Mouse (Mus musculus) midbrain, embryonic 15.5 days (tissue): ENCODE data around the gene Dcakd. TPM values are rescaled to one million over a fixed set of nuclear protein-coding genes. Genes with fewer than 3 reads are reported as not detected.

Source experiments
- ATAC-seq: fragments of 200-750 bp; cut with Nextera tagmentation; replicated peaks from 2 replicates; pipeline ENCODE4 v1.8.0; 2017; ENCODE audit warnings: moderate TSS enrichment
- H3K27ac ChIP-seq: fragments of 300-500 bp; sonication (generic); 2 replicates; pipeline ENCODE4 v1.5.1; 2015; ENCODE audit warnings: mild to moderate bottlenecking, inconsistent platforms
- H3K27me3 ChIP-seq: fragments of 300-500 bp; sonication (generic); replicated peaks from 2 replicates; pipeline ENCODE4 v1.6.1; 2015; ENCODE audit warnings: inconsistent platforms
- H3K36me3 ChIP-seq: fragments of 300-500 bp; sonication (generic); replicated peaks from 2 replicates; pipeline ENCODE4 v1.6.1; 2015; ENCODE audit warnings: inconsistent platforms
- H3K4me1 ChIP-seq: fragments of 300-500 bp; sonication (generic); 2 replicates; pipeline ENCODE4 v1.6.1; 2015; ENCODE audit warnings: inconsistent platforms
- H3K4me2 ChIP-seq: fragments of 300-500 bp; sonication (generic); 2 replicates; pipeline ENCODE4 v1.6.1; 2015; ENCODE audit warnings: inconsistent platforms, mild to moderate bottlenecking, moderate library complexity
- H3K4me3 ChIP-seq: fragments of 300-500 bp; sonication (generic); 2 replicates; pipeline ENCODE4 v1.5.1; 2015; ENCODE audit warnings: mild to moderate bottlenecking, inconsistent platforms
- H3K9ac ChIP-seq: fragments of 300-500 bp; sonication (generic); 2 replicates; pipeline ENCODE4 v1.6.1; 2015; ENCODE audit warnings: mild to moderate bottlenecking, inconsistent platforms
- H3K9me3 ChIP-seq: fragments of 300-500 bp; sonication (generic); 2 replicates; pipeline ENCODE4 v1.6.1; 2016; ENCODE audit warnings: inconsistent platforms
- WGBS: fragments of 180-500 bp; shearing (Covaris S2); methylation state at CpG from one replicate; pipeline ENCODE4 v1.1.7; 2015; ENCODE audit warnings: mixed read lengths; 5-methylcytosine and 5-hydroxymethylcytosine counted together
- polyA plus RNA-seq: library from polyadenylated mRNA; unstranded; fragments of >200 nt; fragmentation: Nextera tagmentation; extraction: Ambion mirVana; gene quantifications from 2 replicates; pipeline ENCODE4 v1.2.1, GENCODE M21; 2015

The Dcakd gene
- polyA plus RNA-seq, 1 experiment from 2014 or later = 184 TPM

DNA sequence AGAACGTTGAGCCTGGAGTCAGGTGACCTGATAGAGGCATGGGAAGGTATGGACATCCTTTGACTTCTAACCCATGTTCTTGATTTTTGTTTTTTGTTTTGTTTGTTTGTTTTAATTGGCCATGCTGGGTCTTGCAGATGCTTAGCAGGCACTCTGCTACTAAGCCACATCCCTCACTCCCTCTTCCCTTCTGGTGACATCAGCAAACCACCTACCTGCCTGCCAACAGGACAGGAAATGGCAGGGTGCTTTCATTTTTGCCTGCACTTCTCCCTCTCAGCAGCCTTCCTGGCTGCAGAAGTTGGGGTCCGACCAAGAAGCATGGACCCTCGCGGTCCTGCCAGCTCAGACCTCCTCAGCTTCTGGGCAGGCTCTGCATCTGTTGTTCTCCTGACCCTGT, 67.1 kb downstream of the Dcakd start:
- Histone ChIP-seq H3K27ac (no peak overlapping the region), H3K36me3 (no peaks in the 10 kb centered on the region), H3K4me1 (peaks cover 33% of the 10 kb centered on the region), H3K9me3 (no peaks in the 10 kb centered on the region), H3K27me3 (no peaks in the 10 kb centered on the region), H3K4me3 (no peak overlapping the region), H3K4me2 (no peak overlapping the region), H3K9ac (no peak overlapping the region)
- no peak for ATAC-seq
- 94% methylated on average over 4 of the region's 4 CpGs for WGBS

GRCm38 (mm10) chr11:102958870-102959269, 69.3 kb downstream of the Dcakd start:
- Histone ChIP-seq H3K36me3 (no peaks in the 10 kb centered on the region), H3K4me1 (peaks cover 29% of the 10 kb centered on the region), H3K4me3 (no peak overlapping the region), H3K9ac (no peak overlapping the region), H3K4me2 (no peak overlapping the region), H3K9me3 (no peaks in the 10 kb centered on the region), H3K27ac (no peak overlapping the region), H3K27me3 (no peaks in the 10 kb centered on the region)
- ATAC-seq = no peak
- 93% methylated on average over 1 of the region's 1 CpGs for WGBS

DNA sequence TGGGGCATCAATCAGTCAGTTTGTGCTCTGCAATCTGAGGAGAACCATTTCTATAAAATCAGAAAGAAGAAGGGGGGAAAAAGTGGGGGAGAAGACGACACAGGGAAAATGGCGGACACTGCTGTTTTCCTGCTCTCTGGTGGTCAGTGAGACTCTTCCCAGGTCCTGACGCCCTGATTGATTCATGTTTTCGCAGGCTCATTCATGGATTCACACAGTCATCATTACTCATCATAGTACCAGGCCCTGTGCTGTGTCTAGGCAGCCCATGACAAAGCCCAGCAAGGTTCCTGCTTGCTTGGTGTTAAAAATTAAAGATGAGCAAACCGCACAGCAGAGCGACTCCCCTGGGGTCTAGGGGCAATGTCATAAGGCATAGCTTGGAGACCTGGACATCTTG, 69.7 kb downstream of the Dcakd start:
- no peaks in the 10 kb centered on the region for H3K36me3 ChIP-seq
- H3K4me1 ChIP-seq = peaks cover 25% of the 10 kb centered on the region
- H3K9me3 ChIP-seq = no peaks in the 10 kb centered on the region
- no peak overlapping the region for H3K4me3 ChIP-seq
- no peak overlapping the region for H3K9ac ChIP-seq
- ATAC-seq = no peak
- H3K27ac ChIP-seq = no peak overlapping the region
- no peak overlapping the region for H3K4me2 ChIP-seq
- WGBS = 86% methylated on average over 6 of the region's 6 CpGs
- no peaks in the 10 kb centered on the region for H3K27me3 ChIP-seq

DNA sequence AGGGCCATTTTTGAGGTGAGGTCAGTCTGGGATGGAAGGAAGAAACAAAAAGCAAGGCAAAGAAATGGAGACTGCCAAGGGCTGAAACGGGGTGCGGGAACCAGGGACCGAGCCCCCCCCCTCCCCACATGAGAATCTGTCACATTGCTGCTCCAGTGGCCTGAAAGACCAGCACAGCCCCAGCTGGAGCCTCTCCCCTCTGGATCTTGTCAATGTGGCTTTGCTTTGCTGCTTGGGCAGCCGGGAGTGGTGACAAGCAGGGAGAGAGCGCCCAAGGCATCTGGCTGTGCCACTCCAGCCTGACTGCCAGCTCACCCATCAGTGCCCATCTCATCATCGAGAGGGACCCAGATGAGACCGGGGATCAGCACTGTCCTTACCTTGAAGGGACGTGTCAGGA, 70.4 kb downstream of the Dcakd start:
- no peak overlapping the region for H3K4me3 ChIP-seq
- no peak overlapping the region; the same call in 1 of the 2 replicates for H3K27ac ChIP-seq
- no peak for ATAC-seq
- H3K36me3 ChIP-seq = no peaks in the 10 kb centered on the region
- H3K9ac ChIP-seq = no peak overlapping the region
- WGBS = 78% methylated on average over 8 of the region's 8 CpGs
- H3K4me1 ChIP-seq = peaks cover 24% of the 10 kb centered on the region
- H3K27me3 ChIP-seq = no peaks in the 10 kb centered on the region
- no peaks in the 10 kb centered on the region for H3K9me3 ChIP-seq
- no peak overlapping the region for H3K4me2 ChIP-seq

GRCm38 (mm10) chr11:102956962-102957614, 71.0 kb downstream of the Dcakd start:
- Histone ChIP-seq H3K9ac (no peak overlapping the region), H3K4me2 (no peak overlapping the region), H3K4me3 (no peak overlapping the region), H3K36me3 (no peaks in the 10 kb centered on the region), H3K27me3 (no peaks in the 10 kb centered on the region), H3K27ac (0 out of 2 replicates have a peak overlapping the region, but pooled peaks have one; percentile 38), H3K9me3 (no peaks in the 10 kb centered on the region), H3K4me1 (peaks cover 24% of the 10 kb centered on the region)
- WGBS = 36% methylated on average over 16 of the region's 16 CpGs
- ATAC-seq = no peak

DNA sequence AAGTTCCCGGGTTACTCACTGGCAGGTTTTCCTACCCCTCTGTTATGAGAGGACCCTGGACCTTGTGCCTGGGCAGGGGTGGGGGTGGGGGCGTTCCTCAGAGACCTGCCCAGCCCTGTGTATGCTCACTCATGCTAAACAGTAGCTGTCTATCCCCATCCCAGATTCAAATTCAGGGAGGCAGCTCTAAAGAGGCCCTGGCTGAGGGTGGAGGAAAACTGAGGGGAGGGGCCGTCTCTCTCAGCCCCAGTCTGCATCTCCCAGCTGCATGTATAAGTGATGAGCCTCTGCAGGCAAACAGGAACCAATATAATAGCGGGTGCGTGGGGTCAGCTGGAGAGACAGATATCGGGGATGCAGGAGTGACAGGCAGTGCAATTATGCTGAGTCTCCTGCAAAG, 75.2 kb downstream of the Dcakd start:
- H3K27me3 ChIP-seq = peaks cover 25% of the 10 kb centered on the region
- no peak overlapping the region for H3K4me2 ChIP-seq
- H3K9ac ChIP-seq = no peak overlapping the region
- 0 out of 2 replicates have a peak, but pooled peaks have one; percentile 28 for ATAC-seq
- H3K27ac ChIP-seq = no peak overlapping the region
- 11% methylated on average over 6 of the region's 6 CpGs for WGBS
- H3K4me1 ChIP-seq = peaks cover 33% of the 10 kb centered on the region
- H3K4me3 ChIP-seq = no peak overlapping the region
- H3K36me3 ChIP-seq = no peaks in the 10 kb centered on the region
- H3K9me3 ChIP-seq = no peaks in the 10 kb centered on the region

DNA sequence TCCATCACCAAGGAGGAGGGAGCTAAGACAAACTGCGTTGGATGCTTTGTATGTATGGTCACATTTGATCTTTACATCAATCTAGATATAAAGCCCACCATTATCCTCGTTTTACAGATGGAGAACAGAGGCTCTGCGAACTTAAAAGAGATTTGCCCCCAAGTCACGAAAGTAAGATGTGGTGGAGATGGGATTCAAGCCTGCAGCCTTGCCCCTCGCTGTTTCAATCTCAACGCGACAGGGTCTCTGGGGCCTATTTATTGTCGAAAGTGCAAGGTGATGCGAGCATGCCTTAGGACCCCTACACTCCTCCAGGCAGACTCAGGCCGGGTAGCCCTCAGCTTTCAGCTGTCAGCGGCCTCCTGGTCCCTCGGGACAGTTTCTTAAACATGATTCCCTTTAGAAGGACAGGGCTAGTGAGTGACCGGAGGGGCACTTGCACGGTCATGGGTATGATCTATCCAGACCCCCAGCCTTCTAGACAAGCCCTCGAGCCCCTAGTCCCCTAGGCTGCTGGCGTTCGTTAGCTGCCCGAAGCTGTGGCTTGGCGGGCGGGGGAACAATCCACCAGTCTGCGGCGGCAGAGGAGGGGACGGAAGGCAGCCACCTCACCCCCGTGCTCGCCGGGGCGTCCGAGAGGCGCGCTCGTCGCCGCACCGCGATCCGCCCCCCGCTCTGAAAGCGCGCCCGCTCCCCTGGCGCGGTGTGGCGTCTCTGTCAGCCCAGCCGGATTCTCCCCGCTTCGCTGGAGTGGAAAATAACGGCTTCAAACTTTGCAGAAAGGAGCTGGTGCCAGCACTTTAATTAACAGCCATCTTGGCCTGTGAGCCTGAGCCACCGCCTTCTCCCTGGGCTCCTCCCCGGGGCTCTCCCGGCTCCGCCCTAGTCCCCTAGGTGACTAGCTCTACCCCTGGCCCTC, 79.8 kb downstream of the Dcakd start:
- Histone ChIP-seq H3K27me3 (peaks cover 70% of the 10 kb centered on the region), H3K9ac (peak overlapping the region; percentile 26), H3K4me3 (peak overlapping the region; percentile 34), H3K27ac (no peak overlapping the region), H3K4me2 (peak overlapping the region; percentile 61), H3K9me3 (no peaks in the 10 kb centered on the region), H3K4me1 (peaks cover 46% of the 10 kb centered on the region), H3K36me3 (no peaks in the 10 kb centered on the region)
- WGBS = 2% methylated on average over 51 of the region's 51 CpGs
- no peak for ATAC-seq

- Histone ChIP-seq H3K36me3 (no peaks in the 10 kb centered on the region), H3K4me3 (peak overlapping the region; percentile 40), H3K4me2 (peak overlapping the region; percentile 59), H3K9me3 (no peaks in the 10 kb centered on the region), H3K27me3 (peaks cover 81% of the 10 kb centered on the region), H3K4me1 (peaks cover 40% of the 10 kb centered on the region), H3K27ac (no peak overlapping the region), H3K9ac (no peak overlapping the region)
- 6% methylated on average over 8 of the region's 8 CpGs for WGBS
- no peak for ATAC-seq
Measured at GRCm38 (mm10) chr11:102946992-102947343, 81.2 kb downstream of the Dcakd start.

GRCm38 (mm10) chr11:102946265-102946991, 81.7 kb downstream of the Dcakd start, which contains the start of gene C1ql1:
TSS of gene C1ql1 (minus strand) at chr11:102946688.
- Histone ChIP-seq H3K27ac (no peak within 1 kb of the TSS), H3K9ac (peak within 1 kb of the TSS; percentile 27; the same call in 1 of the 2 replicates), H3K4me1 (peaks cover 40% of the 10 kb centered on the region), H3K4me2 (peak within 1 kb of the TSS; percentile 59), H3K9me3 (no peaks in the 10 kb centered on the region), H3K36me3 (no peaks in the 10 kb centered on the region), H3K4me3 (peak within 1 kb of the TSS; percentile 40), H3K27me3 (peaks cover 77% of the 10 kb centered on the region)
- ATAC-seq = peak; percentile 74
- under 1% methylated on average over 69 of the region's 87 CpGs for WGBS

- Histone ChIP-seq H3K27ac (no peak overlapping the region), H3K27me3 (peaks cover 73% of the 10 kb centered on the region), H3K4me3 (peak overlapping the region; percentile 40), H3K9ac (no peak overlapping the region), H3K9me3 (no peaks in the 10 kb centered on the region), H3K4me2 (peak overlapping the region; percentile 59), H3K36me3 (no peaks in the 10 kb centered on the region), H3K4me1 (peaks cover 40% of the 10 kb centered on the region)
- peak; percentile 21; the same call in 1 of the 2 replicates for ATAC-seq
- WGBS = 2% methylated on average over 54 of the region's 54 CpGs
Measured at GRCm38 (mm10) chr11:102945306-102946264, 82.5 kb downstream of the Dcakd start.
